Mouse (Mus musculus) 3134 (cell line): ENCODE results near the gene Alpi.

Experiments used
- DNase-seq: peaks from one replicate; pipeline ENCODE4 v3.0.0-alpha.2; 2011; ENCODE audit warnings: low spot score; ENCODE audit not compliant: insufficient read length; ENCODE audit errors: extremely low read depth

The Alpi gene

GRCm38 (mm10) chr1:87070720-87071119 lies 30.7 kb downstream of the Alpi start:
- DNase-seq, result peak; percentile 30

GRCm38 (mm10) chr1:87060913-87061312 lies 40.5 kb downstream of the Alpi start:
- no peak for DNase-seq

- DNase-seq, result no peak
Measured at GRCm38 (mm10) chr1:87059042-87059665, 42.3 kb downstream of the Alpi start.

GRCm38 (mm10) chr1:87057075-87057474 lies 44.3 kb downstream of the Alpi start:
- DNase-seq, result no peak

GRCm38 (mm10) chr1:87051369-87051768 lies 50.0 kb downstream of the Alpi start:
- DNase-seq, result peak; percentile 50

GRCm38 (mm10) chr1:87050700-87051099 lies 50.7 kb downstream of the Alpi start:
- no peak for DNase-seq

GRCm38 (mm10) chr1:87050072-87050471 lies 51.3 kb downstream of the Alpi start:
- no peak for DNase-seq
